Comparison of ENCODE assay signal across 8 mouse cellular contexts in genomic region chr11:69151004-69151403, GRCm38 (mm10). TPM values are rescaled to one million over a fixed set of nuclear protein-coding genes. Genes with fewer than 3 reads are reported as not detected.
DNase-seq lines count a peak whose midpoint lies in the region; ATAC-seq and TF ChIP-seq lines count a peak whose summit lies in the region.

No protein-coding gene starts in this region.

- H3K4me2 ChIP-seq in heart, embryonic 15.5 days, result peak overlapping the region; percentile 53
- peak overlapping the region; percentile 41 for H3K4me2 ChIP-seq in hindbrain, embryonic 13.5 days
- H3K4me2 ChIP-seq in midbrain, embryonic 13.5 days (replicated peaks), result peak overlapping the region; percentile 24

- H3K27me3 ChIP-seq in heart, embryonic 15.5 days, result peaks cover 40% of the 10 kb centered on the region
- peaks cover 38% of the 10 kb centered on the region for H3K27me3 ChIP-seq in hindbrain, embryonic 13.5 days
- H3K27me3 ChIP-seq in midbrain, embryonic 13.5 days, result no peaks in the 10 kb centered on the region

- no peak for TF ChIP-seq POLR2A in brain, embryonic 14.5 days (IDR thresholded peaks at IDR 0.05; ENCODE audit: borderline replicate concordance, extremely low read depth, insufficient read depth, insufficient read length, poor library complexity, severe bottlenecking)

- no peaks in the 10 kb centered on the region for H3K9me3 ChIP-seq in heart, embryonic 15.5 days (replicated peaks)
- H3K9me3 ChIP-seq in hindbrain, embryonic 13.5 days, result no peaks in the 10 kb centered on the region
- no peaks in the 10 kb centered on the region for H3K9me3 ChIP-seq in midbrain, embryonic 13.5 days

- no peak for TF ChIP-seq CTCF in brain, embryonic 14.5 days (IDR thresholded peaks at IDR 0.05; ENCODE audit: borderline replicate concordance, extremely low read depth, insufficient read depth, insufficient read length)

- ATAC-seq in heart, embryonic 15.5 days (replicated peaks; ENCODE audit: insufficient number of reproducible peaks, insufficient read depth, low FRiP score, low read depth), result no peak
- no peak for ATAC-seq in hindbrain, embryonic 13.5 days (ENCODE audit: low FRiP score)
- no peak for ATAC-seq in midbrain, embryonic 13.5 days

- 0 out of 2 replicates have a peak overlapping the region, but pooled peaks have one; percentile 29 for H3K9ac ChIP-seq in heart, embryonic 15.5 days
- no peak overlapping the region for H3K9ac ChIP-seq in hindbrain, embryonic 13.5 days
- no peak overlapping the region for H3K9ac ChIP-seq in midbrain, embryonic 13.5 days (replicated peaks)

- no peak for DNase-seq in heart, postnatal 14 days
- DNase-seq in brain, embryonic 14.5 days (ENCODE audit: low read depth), result peak; percentile 8
- DNase-seq in urinary bladder, postnatal 4 days (ENCODE audit: low spot score in 2 of 2), result no peak
- DNase-seq in left cerebral cortex, postnatal 10 days (ENCODE audit: extremely low spot score in 1 of 2, low spot score in 2 of 2), result no peak
- no peak for DNase-seq in left cerebral cortex, adult 9 months (ENCODE audit: low spot score in 2 of 2)

- H3K4me3 ChIP-seq in heart, embryonic 15.5 days, result peak overlapping the region; percentile 23
- H3K4me3 ChIP-seq in hindbrain, embryonic 13.5 days, result peak overlapping the region; percentile 7; the same call in 1 of the 2 replicates
- no peak overlapping the region for H3K4me3 ChIP-seq in midbrain, embryonic 13.5 days (replicated peaks)

- WGBS in heart, embryonic 15.5 days, result 56% methylated on average over 6 of the region's 6 CpGs
- 70% methylated on average over 6 of the region's 6 CpGs for WGBS in hindbrain, embryonic 13.5 days
- WGBS in midbrain, embryonic 13.5 days, result 67% methylated on average over 6 of the region's 6 CpGs

- H3K4me1 ChIP-seq in heart, embryonic 15.5 days (replicated peaks), result peaks cover 8% of the 10 kb centered on the region
- H3K4me1 ChIP-seq in hindbrain, embryonic 13.5 days (replicated peaks), result peaks cover 6% of the 10 kb centered on the region; the same call in 1 of the 2 replicates
- H3K4me1 ChIP-seq in midbrain, embryonic 13.5 days (replicated peaks), result no peaks in the 10 kb centered on the region

- no peak overlapping the region for H3K27ac ChIP-seq in heart, embryonic 15.5 days
- H3K27ac ChIP-seq in hindbrain, embryonic 13.5 days, result no peak overlapping the region
- H3K27ac ChIP-seq in midbrain, embryonic 13.5 days, result no peak overlapping the region

- intact Hi-C loops in heart, postnatal 14 days (cut with DNase I), result loop anchor here (2.0 kb wide), 2 partner anchors 20 to 84 kb away; no protein-coding TSS in a partner anchor
- intact Hi-C loops in left cerebral cortex, postnatal 10 days (cut with DNase I), result no loop called here

- H3K36me3 ChIP-seq in heart, embryonic 15.5 days, result no peaks in the 10 kb centered on the region
- no peaks in the 10 kb centered on the region for H3K36me3 ChIP-seq in hindbrain, embryonic 13.5 days
- H3K36me3 ChIP-seq in midbrain, embryonic 13.5 days, result no peaks in the 10 kb centered on the region

RNA-seq across cellular contexts. Expression of gene Alox12b, which starts 5.8 kb away (rescaled TPM):
- polyA plus RNA-seq in heart, embryonic 15.5 days (2015; fragmentation: Nextera tagmentation; extraction: Ambion mirVana), result 0.05 TPM in 2 replicates
- not detected for total RNA-seq in heart, postnatal 14 days (2021)
- polyA plus RNA-seq in brain, embryonic 14.5 days (2012; rRNA removed), result 0.13 and 0.23 TPM in 2 replicates
- polyA plus RNA-seq in hindbrain, embryonic 13.5 days (2015; fragmentation: Nextera tagmentation; extraction: Ambion mirVana), result 0.29 and 0.31 TPM in 2 replicates
- polyA plus RNA-seq in midbrain, embryonic 13.5 days (2015; fragmentation: Nextera tagmentation; extraction: Ambion mirVana), result 0.13 TPM in 1 of 2 replicates, not detected in the other
- total RNA-seq in left cerebral cortex, postnatal 10 days (2021), result under 1 TPM; 0.45 to 0.69 TPM

RNA-seq across cellular contexts. Expression of gene Aloxe3, which starts 25.3 kb away (rescaled TPM):
- polyA plus RNA-seq in heart, embryonic 15.5 days (2015; fragmentation: Nextera tagmentation; extraction: Ambion mirVana), result 0.18 and 0.37 TPM in 2 replicates
- not detected for total RNA-seq in heart, postnatal 14 days (2021)
- polyA plus RNA-seq in brain, embryonic 14.5 days (2012; rRNA removed), result 2.8 and 3.5 TPM in 2 replicates
- 0.71 and 1.3 TPM in 2 replicates for polyA plus RNA-seq in hindbrain, embryonic 13.5 days (2015; fragmentation: Nextera tagmentation; extraction: Ambion mirVana)
- polyA plus RNA-seq in midbrain, embryonic 13.5 days (2015; fragmentation: Nextera tagmentation; extraction: Ambion mirVana), result 0.39 and 0.43 TPM in 2 replicates
- total RNA-seq in left cerebral cortex, postnatal 10 days (2021), result 1 to 10 TPM; 8.6 to 10.0 TPM

RNA-seq across cellular contexts. Expression of gene 9130213A22Rik, which starts 28.6 kb away (rescaled TPM):
- 0.51 and 0.60 TPM in 2 replicates for polyA plus RNA-seq in heart, embryonic 15.5 days (2015; fragmentation: Nextera tagmentation; extraction: Ambion mirVana)
- under 1 TPM; 0.33 to 0.44 TPM for total RNA-seq in heart, postnatal 14 days (2021)
- polyA plus RNA-seq in brain, embryonic 14.5 days (2012; rRNA removed), result 0.33 and 0.47 TPM in 2 replicates
- 0.13 and 0.25 TPM in 2 replicates for polyA plus RNA-seq in hindbrain, embryonic 13.5 days (2015; fragmentation: Nextera tagmentation; extraction: Ambion mirVana)
- 0.28 TPM in 1 of 2 replicates, not detected in the other for polyA plus RNA-seq in midbrain, embryonic 13.5 days (2015; fragmentation: Nextera tagmentation; extraction: Ambion mirVana)
- under 1 TPM; 0.51 to 0.64 TPM for total RNA-seq in left cerebral cortex, postnatal 10 days (2021)

RNA-seq across cellular contexts. Expression of gene Hes7, which starts 30.8 kb away (rescaled TPM):
- polyA plus RNA-seq in heart, embryonic 15.5 days (2015; fragmentation: Nextera tagmentation; extraction: Ambion mirVana), result 0.52 and 0.57 TPM in 2 replicates
- under 1 TPM; 0.14 to 0.32 TPM for total RNA-seq in heart, postnatal 14 days (2021)
- 0.42 and 0.45 TPM in 2 replicates for polyA plus RNA-seq in brain, embryonic 14.5 days (2012; rRNA removed)
- polyA plus RNA-seq in hindbrain, embryonic 13.5 days (2015; fragmentation: Nextera tagmentation; extraction: Ambion mirVana), result 0.26 and 0.35 TPM in 2 replicates
- 0.10 and 0.26 TPM in 2 replicates for polyA plus RNA-seq in midbrain, embryonic 13.5 days (2015; fragmentation: Nextera tagmentation; extraction: Ambion mirVana)
- under 1 TPM; 0.57 to 0.73 TPM for total RNA-seq in left cerebral cortex, postnatal 10 days (2021)

RNA-seq across cellular contexts. Expression of gene Alox8, which starts 46.6 kb away (rescaled TPM):
- polyA plus RNA-seq in heart, embryonic 15.5 days (2015; fragmentation: Nextera tagmentation; extraction: Ambion mirVana), result 1.9 and 2.1 TPM in 2 replicates
- 1 to 10 TPM in 1 of 2 experiments, under 1 TPM in 1; 0.88 to 1.7 TPM for total RNA-seq in heart, postnatal 14 days (2021)
- polyA plus RNA-seq in brain, embryonic 14.5 days (2012; rRNA removed), result 0.05 and 0.25 TPM in 2 replicates
- 0.12 and 0.16 TPM in 2 replicates for polyA plus RNA-seq in hindbrain, embryonic 13.5 days (2015; fragmentation: Nextera tagmentation; extraction: Ambion mirVana)
- polyA plus RNA-seq in midbrain, embryonic 13.5 days (2015; fragmentation: Nextera tagmentation; extraction: Ambion mirVana), result 0.06 and 0.07 TPM in 2 replicates
- total RNA-seq in left cerebral cortex, postnatal 10 days (2021), result 1 to 10 TPM; 3.5 to 3.6 TPM
